Mouse (Mus musculus) stomach, embryonic 16.5 days (tissue): ENCODE data around the gene Exoc3. TPM values are rescaled to one million over a fixed set of nuclear protein-coding genes. Genes with fewer than 3 reads are reported as not detected.

ENCODE experiments used
- ATAC-seq: fragments of 200-750 bp; cut with Nextera tagmentation; 2 replicates; pipeline ENCODE4 v1.8.0; 2017; ENCODE audit warnings: moderate number of reproducible peaks, moderate TSS enrichment; ENCODE audit not compliant: insufficient read depth, low FRiP score
- H3K27ac ChIP-seq: fragments of 300-500 bp; sonication (generic); 2 replicates; pipeline ENCODE4 v1.5.1; 2014; ENCODE audit warnings: low read length
- H3K27me3 ChIP-seq: fragments of 300-500 bp; sonication (generic); 2 replicates; pipeline ENCODE4 v1.6.1; 2014; ENCODE audit warnings: low read length, control low read depth, mixed read lengths; ENCODE audit not compliant: control insufficient read depth, insufficient read depth
- H3K36me3 ChIP-seq: fragments of 300-500 bp; sonication (generic); 2 replicates; pipeline ENCODE4 v1.6.1; 2014; ENCODE audit warnings: low read length; ENCODE audit not compliant: control insufficient read depth, insufficient read depth
- H3K4me1 ChIP-seq: fragments of 300-500 bp; sonication (generic); 2 replicates; pipeline ENCODE4 v1.6.1; 2014; ENCODE audit warnings: low read length, control low read depth, mixed read lengths; ENCODE audit not compliant: control insufficient read depth, insufficient read depth
- H3K4me2 ChIP-seq: fragments of 300-500 bp; sonication (generic); 2 replicates; pipeline ENCODE4 v1.6.1; 2014; ENCODE audit warnings: low read depth, low read length, mixed read lengths
- H3K4me3 ChIP-seq: fragments of 300-500 bp; sonication (generic); replicated peaks from 2 replicates; pipeline ENCODE4 v1.5.1; 2014; ENCODE audit warnings: mild to moderate bottlenecking, low read length
- H3K9ac ChIP-seq: fragments of 300-500 bp; sonication (generic); 2 replicates; pipeline ENCODE4 v1.6.1; 2014; ENCODE audit warnings: low read length
- H3K9me3 ChIP-seq: fragments of 300-500 bp; sonication (generic); replicated peaks from 2 replicates; pipeline ENCODE4 v1.6.1; 2016; ENCODE audit warnings: low read length, control low read depth; ENCODE audit not compliant: control insufficient read depth
- WGBS: fragments of 180-500 bp; shearing (Covaris S2); extraction: QIAGEN DNeasy Blood & Tissue Kit; methylation state at CpG from one replicate; pipeline ENCODE4 v1.1.7; 2014; 5-methylcytosine and 5-hydroxymethylcytosine counted together
- polyA plus RNA-seq: library from polyadenylated mRNA; unstranded; fragments of >200 nt; fragmentation: Nextera tagmentation; extraction: Ambion mirVana; gene quantifications from 2 replicates; pipeline ENCODE4 v1.2.1, GENCODE M21; 2015

The Exoc3 gene
- polyA plus RNA-seq, 1 experiment from 2014 or later: 53.5 TPM

GRCm38 (mm10) chr13:74145983-74146622 lies 62.4 kb downstream of the Exoc3 start:
- Histone ChIP-seq H3K4me2 (no peak overlapping the region), H3K27ac (no peak overlapping the region), H3K9me3 (no peaks in the 10 kb centered on the region), H3K27me3 (no peaks in the 10 kb centered on the region), H3K4me3 (no peak overlapping the region), H3K9ac (no peak overlapping the region), H3K4me1 (no peaks in the 10 kb centered on the region), H3K36me3 (no peaks in the 10 kb centered on the region)
- WGBS: 87% methylated on average over 3 of the region's 3 CpGs
- no peak for ATAC-seq

- H3K27me3 ChIP-seq: no peaks in the 10 kb centered on the region
- H3K4me3 ChIP-seq: no peak overlapping the region
- H3K27ac ChIP-seq: no peak overlapping the region
- no peak for ATAC-seq
- H3K9ac ChIP-seq: no peak overlapping the region
- 71% methylated on average over 7 of the region's 7 CpGs for whole genome bisulfite sequencing
- H3K36me3 ChIP-seq: no peaks in the 10 kb centered on the region
- H3K4me2 ChIP-seq: no peak overlapping the region
- H3K4me1 ChIP-seq: no peaks in the 10 kb centered on the region
- no peaks in the 10 kb centered on the region for H3K9me3 ChIP-seq
Observed at GRCm38 (mm10) chr13:74144120-74144884, 64.2 kb downstream of the Exoc3 start.

DNA sequence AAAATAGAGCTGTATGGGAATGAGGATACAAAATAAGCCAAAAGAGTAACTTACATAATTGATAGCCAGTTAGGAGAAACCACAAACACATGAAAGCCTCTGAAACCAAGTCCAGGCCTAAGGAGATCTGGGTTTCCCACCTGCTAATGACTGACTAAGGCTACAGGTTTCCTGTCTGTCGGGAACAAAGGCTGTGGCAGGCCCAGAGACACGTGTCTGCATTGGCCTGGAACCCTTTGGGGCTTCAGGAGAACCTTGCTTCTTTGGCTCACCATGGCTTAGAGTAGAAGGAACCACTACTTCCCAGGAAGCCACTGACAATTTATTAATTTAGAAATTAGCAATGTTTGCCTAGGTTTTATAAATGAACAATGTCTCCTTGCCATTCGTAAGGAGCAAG lies 65.2 kb downstream of the Exoc3 start:
- Histone ChIP-seq H3K4me2 (no peak overlapping the region), H3K27me3 (no peaks in the 10 kb centered on the region), H3K36me3 (no peaks in the 10 kb centered on the region), H3K9ac (no peak overlapping the region), H3K27ac (no peak overlapping the region), H3K9me3 (no peaks in the 10 kb centered on the region), H3K4me3 (no peak overlapping the region), H3K4me1 (no peaks in the 10 kb centered on the region)
- WGBS: 70% methylated on average over 3 of the region's 3 CpGs
- ATAC-seq: no peak

- Histone ChIP-seq H3K27ac (no peak overlapping the region), H3K4me3 (no peak overlapping the region)
- WGBS: 90% methylated on average over 6 of the region's 6 CpGs
Observed at GRCm38 (mm10) chr13:74140793-74141192, 67.7 kb downstream of the Exoc3 start.

DNA sequence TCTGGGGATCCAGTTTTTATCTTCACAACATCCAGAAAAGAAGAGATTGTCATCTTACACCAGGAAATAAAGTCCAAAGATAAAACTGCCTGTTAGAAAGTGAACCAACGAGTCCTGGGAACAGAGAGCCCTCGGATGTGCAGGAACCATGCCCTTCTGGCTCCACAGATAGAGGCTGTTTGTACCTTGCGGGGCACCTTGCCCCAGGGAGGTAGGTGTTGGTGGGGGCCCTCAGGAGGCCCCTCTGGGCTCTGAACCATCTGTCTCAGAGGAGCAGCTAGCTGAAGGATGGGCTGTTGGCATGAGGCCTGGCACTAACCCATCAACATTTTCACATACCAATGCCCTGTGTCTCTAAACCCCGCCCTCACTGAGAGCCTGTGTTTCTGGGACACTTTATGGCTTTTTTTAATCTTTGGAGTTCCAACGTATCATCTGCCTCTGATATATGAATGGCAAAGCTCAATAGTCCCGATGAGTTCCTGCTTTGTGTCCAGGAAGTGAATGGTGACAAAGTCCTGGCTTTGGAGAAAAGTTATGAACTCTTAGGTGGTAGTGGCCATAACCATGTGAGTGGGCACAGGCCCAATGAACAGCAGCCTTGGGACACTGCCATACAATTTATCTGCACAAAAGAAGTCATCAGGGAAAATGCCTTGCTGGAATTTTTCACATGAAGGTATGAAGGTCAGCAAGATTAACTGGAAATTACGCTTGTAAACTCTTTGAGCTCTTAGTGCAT lies 69.5 kb downstream of the Exoc3 start:
- Histone ChIP-seq H3K9ac (no peak overlapping the region), H3K9me3 (no peaks in the 10 kb centered on the region), H3K27ac (no peak overlapping the region), H3K4me1 (no peaks in the 10 kb centered on the region), H3K27me3 (no peaks in the 10 kb centered on the region), H3K4me3 (no peak overlapping the region), H3K4me2 (no peak overlapping the region), H3K36me3 (no peaks in the 10 kb centered on the region)
- no peak for ATAC-seq
- WGBS: 68% methylated on average over 7 of the region's 7 CpGs

More at GRCm38 (mm10) chr13:74140793-74141192, 67.7 kb downstream of the Exoc3 start:
- Histone ChIP-seq H3K4me1 (no peaks in the 10 kb centered on the region), H3K27me3 (no peaks in the 10 kb centered on the region), H3K9ac (no peak overlapping the region), H3K36me3 (no peaks in the 10 kb centered on the region), H3K9me3 (no peaks in the 10 kb centered on the region), H3K4me2 (no peak overlapping the region)
- no peak for ATAC-seq

GRCm38 (mm10) chr13:74129909-74130308 lies 78.6 kb downstream of the Exoc3 start:
- Histone ChIP-seq H3K9me3 (no peaks in the 10 kb centered on the region), H3K4me1 (no peaks in the 10 kb centered on the region), H3K4me3 (no peak overlapping the region), H3K36me3 (no peaks in the 10 kb centered on the region), H3K27me3 (no peaks in the 10 kb centered on the region), H3K4me2 (no peak overlapping the region), H3K9ac (no peak overlapping the region), H3K27ac (no peak overlapping the region)
- no peak for ATAC-seq
- WGBS: 88% methylated on average over 6 of the region's 6 CpGs

GRCm38 (mm10) chr13:74127571-74127970 lies 81.0 kb downstream of the Exoc3 start:
- ATAC-seq: no peak
- H3K36me3 ChIP-seq: no peaks in the 10 kb centered on the region
- H3K4me1 ChIP-seq: no peaks in the 10 kb centered on the region
- no peak overlapping the region for H3K9ac ChIP-seq
- no peak overlapping the region for H3K4me2 ChIP-seq
- 73% methylated on average over 7 of the region's 7 CpGs for WGBS
- H3K9me3 ChIP-seq: no peaks in the 10 kb centered on the region
- no peak overlapping the region for H3K27ac ChIP-seq
- H3K4me3 ChIP-seq: no peak overlapping the region
- H3K27me3 ChIP-seq: peaks cover 8% of the 10 kb centered on the region; the same call in 1 of the 2 replicates

GRCm38 (mm10) chr13:74122632-74123031 lies 85.9 kb downstream of the Exoc3 start:
- WGBS: 68% methylated on average over 3 of the region's 3 CpGs
- no peak for ATAC-seq
- peaks cover 34% of the 10 kb centered on the region for H3K27me3 ChIP-seq
- H3K9me3 ChIP-seq: no peaks in the 10 kb centered on the region
- no peaks in the 10 kb centered on the region for H3K36me3 ChIP-seq
- H3K4me2 ChIP-seq: no peak overlapping the region
- H3K4me3 ChIP-seq: no peak overlapping the region
- H3K27ac ChIP-seq: no peak overlapping the region
- no peak overlapping the region for H3K9ac ChIP-seq
- peaks cover 3% of the 10 kb centered on the region; the same call in 1 of the 2 replicates for H3K4me1 ChIP-seq

- WGBS: 40% methylated on average over 14 of the region's 14 CpGs
- Histone ChIP-seq H3K4me2 (no peak overlapping the region), H3K9ac (no peak overlapping the region), H3K4me3 (peak overlapping the region; percentile 41; the same call in 1 of the 2 replicates), H3K27me3 (peaks cover 34% of the 10 kb centered on the region), H3K4me1 (peaks cover 3% of the 10 kb centered on the region; the same call in 1 of the 2 replicates), H3K9me3 (no peaks in the 10 kb centered on the region), H3K27ac (no peak overlapping the region), H3K36me3 (no peaks in the 10 kb centered on the region)
- no peak for ATAC-seq
Observed at GRCm38 (mm10) chr13:74121795-74122330, 86.7 kb downstream of the Exoc3 start.
